Mouse (Mus musculus) macrophage (primary cell): ENCODE results near the gene Tubgcp5. TPM values are rescaled to one million over a fixed set of nuclear protein-coding genes. Genes with fewer than 3 reads are reported as not detected.

Experiments
- H3K27ac ChIP-seq: fragments of 350-480 bp; formaldehyde crosslinking; 2 replicates; pipeline ENCODE4 v1.9.0; 2021
- H3K36me3 ChIP-seq: fragments of 350-480 bp; formaldehyde crosslinking; 2 replicates; pipeline ENCODE4 v1.9.0; 2021; ENCODE audit errors: inconsistent target
- H3K4me3 ChIP-seq: fragments of 350-480 bp; formaldehyde crosslinking; 2 replicates; pipeline ENCODE4 v1.9.0; 2021; ENCODE audit errors: inconsistent target
- H3K79me2 ChIP-seq: fragments of 350-480 bp; formaldehyde crosslinking; 2 replicates; pipeline ENCODE4 v1.9.0; 2021; ENCODE audit errors: inconsistent target
- WGBS: methylation state at CpG from one replicate; pipeline ENCODE4 v1.1.7; 2026; ENCODE audit warnings: inconsistent platforms; ENCODE audit not compliant: missing documents; 5-methylcytosine and 5-hydroxymethylcytosine counted together
- polyA plus RNA-seq: library from polyadenylated mRNA; stranded (reverse); fragments of 250-400 nt; gene quantifications from 3 replicates; pipeline ENCODE4 v1.2.4, GENCODE M21; 2018; ENCODE audit warnings: inconsistent platforms

Gene Tubgcp5
- polyA plus RNA-seq, 1 experiment from 2014 or later, result 9.2 TPM

DNA sequence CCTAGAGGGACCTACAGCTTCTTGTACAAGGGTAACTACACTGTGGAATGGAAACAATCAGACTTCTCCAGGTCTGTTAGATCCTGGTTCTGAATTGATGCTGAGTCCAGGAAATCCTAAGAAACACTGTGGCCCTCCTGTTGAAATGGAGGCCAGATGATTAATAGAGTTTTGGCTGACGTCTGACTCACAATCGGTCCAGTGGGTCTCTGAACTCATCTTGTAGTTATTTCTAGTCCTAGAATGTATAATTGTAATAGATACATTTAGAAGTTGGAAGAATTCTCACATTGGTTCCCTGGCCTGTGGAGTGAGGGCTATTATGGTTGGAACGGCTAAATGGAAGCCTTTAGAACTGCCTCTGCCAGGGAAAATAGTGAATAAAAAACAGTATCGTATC lies 67.2 kb downstream of the Tubgcp5 start:
- Histone ChIP-seq H3K27ac (no peak overlapping the region), H3K79me2 (peaks cover 100% of the 10 kb centered on the region), H3K4me3 (no peak overlapping the region), H3K36me3 (no peaks in the 10 kb centered on the region)
- WGBS, result 100% methylated on average over 4 of the region's 4 CpGs

DNA sequence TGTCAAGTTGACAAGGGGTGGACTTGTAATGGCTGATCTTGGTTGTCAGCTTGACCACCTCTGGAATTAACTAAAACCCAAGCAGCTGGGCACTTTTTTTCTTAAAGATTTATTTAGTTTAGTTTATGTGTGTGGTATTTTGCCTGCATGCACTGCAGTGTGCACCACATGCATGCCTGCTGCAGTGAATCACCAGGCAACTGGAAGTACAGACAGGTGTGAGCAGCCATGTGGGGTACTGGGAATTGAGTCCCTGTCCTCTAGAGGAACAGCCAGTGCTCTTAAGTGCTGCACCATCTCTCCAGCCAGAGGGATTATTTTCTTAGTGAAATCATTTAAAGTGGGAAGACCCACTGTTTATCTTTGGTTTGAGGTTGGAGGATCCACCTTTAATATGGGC lies 71.1 kb downstream of the Tubgcp5 start:
- no peak overlapping the region for H3K27ac ChIP-seq
- H3K79me2 ChIP-seq, result peaks cover 99% of the 10 kb centered on the region
- H3K4me3 ChIP-seq, result no peak overlapping the region
- no peaks in the 10 kb centered on the region for H3K36me3 ChIP-seq

DNA sequence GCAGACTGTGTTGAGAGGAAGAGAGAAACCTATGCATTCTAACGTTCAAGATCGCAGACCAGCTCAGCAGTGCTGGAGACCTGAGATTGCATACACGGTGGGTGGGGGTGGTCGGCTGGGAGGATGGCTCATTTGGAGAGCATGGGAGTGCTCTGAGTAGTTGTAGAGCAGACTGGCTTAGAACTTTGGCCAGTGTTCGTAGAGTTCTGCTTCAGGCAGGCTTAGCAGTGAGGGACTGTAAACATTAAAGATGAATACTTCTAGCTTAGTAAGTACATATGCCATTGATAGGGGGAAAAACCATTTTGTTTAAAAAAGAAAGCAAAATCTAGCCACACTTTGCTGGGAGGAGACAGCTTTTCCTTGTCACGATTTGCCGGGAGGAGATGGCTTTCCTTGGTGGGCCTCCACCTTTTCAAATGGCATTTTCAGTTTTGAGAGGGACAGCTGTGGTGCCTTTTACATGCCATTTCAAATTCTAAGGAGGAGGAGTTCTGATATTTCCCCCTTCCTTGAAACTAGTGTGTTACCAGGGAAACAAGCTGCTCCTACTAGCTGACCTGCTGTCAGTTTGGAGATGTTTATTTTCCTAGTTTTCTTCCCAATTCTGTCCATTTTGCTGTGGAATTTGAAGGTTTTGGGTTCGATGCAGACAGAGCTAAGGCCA lies 71.9 kb downstream of the Tubgcp5 start:
- no peak overlapping the region for H3K4me3 ChIP-seq
- H3K36me3 ChIP-seq, result no peaks in the 10 kb centered on the region
- peaks cover 99% of the 10 kb centered on the region for H3K79me2 ChIP-seq
- H3K27ac ChIP-seq, result no peak overlapping the region
- WGBS, result 88% methylated on average over 8 of the region's 8 CpGs

DNA sequence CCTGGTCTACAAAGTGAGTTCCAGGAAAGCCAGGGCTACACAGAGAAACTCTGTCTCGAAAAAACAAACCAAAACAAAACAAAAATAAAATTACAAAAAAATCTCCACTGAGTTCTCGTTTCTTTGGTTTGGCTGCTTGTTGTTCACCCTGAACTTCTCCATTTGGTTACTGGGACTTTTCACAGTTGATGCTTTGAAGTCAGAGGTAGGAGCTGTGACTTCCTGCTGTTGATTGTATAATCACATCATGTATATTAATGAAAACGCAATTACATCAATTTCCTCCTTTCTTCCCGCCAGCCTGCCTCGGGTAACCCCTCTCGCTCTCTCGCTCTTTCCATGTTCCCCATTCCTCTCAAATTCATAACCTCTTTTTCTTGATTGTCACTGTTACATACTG lies 74.3 kb downstream of the Tubgcp5 start:
- peak overlapping the region; percentile 51 for H3K27ac ChIP-seq

DNA sequence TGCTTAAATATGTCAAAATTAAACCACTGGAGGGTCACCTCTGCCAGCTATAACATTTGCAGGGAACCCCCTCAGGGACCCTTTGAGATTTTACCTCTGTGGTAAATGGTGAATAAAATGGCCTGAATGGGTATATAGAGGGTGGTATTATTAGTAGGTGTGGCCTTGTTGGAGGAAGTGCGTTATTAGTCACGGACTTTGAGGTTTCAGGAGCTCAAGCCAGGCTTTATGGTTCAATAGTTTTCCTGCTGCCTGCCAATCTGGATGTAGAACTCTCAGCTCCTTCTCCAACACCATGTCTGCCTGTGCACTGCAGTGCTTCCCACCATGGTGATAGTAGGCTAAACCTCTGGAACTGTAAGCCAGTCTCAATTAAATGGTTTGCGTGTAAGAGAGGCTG lies 75.3 kb downstream of the Tubgcp5 start:
- H3K36me3 ChIP-seq, result peaks cover 28% of the 10 kb centered on the region
- H3K27ac ChIP-seq, result no peak overlapping the region
- H3K79me2 ChIP-seq, result peaks cover 92% of the 10 kb centered on the region
- no peak overlapping the region for H3K4me3 ChIP-seq
- 58% methylated on average over 3 of the region's 3 CpGs for WGBS

More for the DNA sequence above, 74.3 kb downstream of the Tubgcp5 start:
- WGBS, result 3% methylated on average over 7 of the region's 7 CpGs
- Histone ChIP-seq H3K4me3 (no peak overlapping the region), H3K36me3 (peaks cover 18% of the 10 kb centered on the region), H3K79me2 (peaks cover 99% of the 10 kb centered on the region)

DNA sequence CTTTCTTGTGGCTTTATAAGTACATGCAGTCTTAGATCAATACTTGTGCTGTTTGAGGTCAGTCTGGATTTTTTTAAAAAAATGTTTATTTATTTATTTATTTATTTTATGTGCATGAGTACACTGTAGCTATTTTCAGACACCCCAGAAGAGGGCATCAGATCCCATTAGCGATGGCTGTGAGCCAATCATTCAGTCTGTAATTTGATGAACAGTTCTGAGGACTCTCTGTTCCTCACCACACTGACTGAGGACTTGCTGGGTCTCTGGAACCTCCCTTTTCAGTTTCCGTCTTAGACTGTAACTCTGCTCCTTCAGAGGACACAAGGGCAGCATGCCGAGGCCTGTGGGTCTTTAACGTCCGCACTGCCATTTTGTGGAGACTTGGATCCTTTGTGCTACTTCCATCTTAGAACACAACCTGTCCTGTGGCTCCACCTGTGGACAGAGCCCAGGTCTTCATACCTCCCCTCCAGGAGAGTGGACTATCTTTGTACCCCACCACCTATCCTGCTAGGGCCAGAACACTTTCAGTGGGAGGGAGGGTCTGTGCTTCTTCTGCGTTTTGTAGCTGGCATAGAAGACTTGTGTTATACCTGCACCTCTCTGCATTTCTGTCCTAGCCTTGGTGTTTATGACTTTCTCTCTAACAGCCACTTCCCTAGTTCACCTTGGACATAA lies 76.5 kb downstream of the Tubgcp5 start:
- Histone ChIP-seq H3K36me3 (peaks cover 33% of the 10 kb centered on the region), H3K27ac (no peak overlapping the region)
- 89% methylated on average over 6 of the region's 6 CpGs for WGBS

DNA sequence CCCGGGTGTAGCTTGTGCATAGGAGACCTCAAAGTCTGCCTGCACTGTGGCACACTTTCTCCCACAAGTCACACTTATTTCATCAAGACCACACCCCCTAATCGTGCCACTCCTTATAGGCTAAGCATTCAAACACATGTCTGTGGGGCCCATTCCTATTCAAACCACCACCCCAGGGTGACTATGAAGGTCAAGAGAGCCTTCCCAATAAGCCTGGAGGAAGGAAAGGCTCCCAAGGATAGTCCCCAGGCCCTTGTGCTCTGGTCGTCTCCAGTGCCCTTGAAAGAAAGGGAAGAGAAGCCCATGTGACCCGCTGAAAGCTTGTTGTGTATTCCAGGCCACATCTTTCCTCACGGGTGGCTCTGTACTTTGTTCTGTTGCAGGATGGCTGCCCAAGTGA lies 77.5 kb downstream of the Tubgcp5 start:
- WGBS, result 85% methylated on average over 5 of the region's 5 CpGs
- H3K4me3 ChIP-seq, result no peak overlapping the region
- peaks cover 69% of the 10 kb centered on the region for H3K79me2 ChIP-seq
- H3K27ac ChIP-seq, result no peak overlapping the region
- peaks cover 42% of the 10 kb centered on the region for H3K36me3 ChIP-seq

More for the DNA sequence above, 76.5 kb downstream of the Tubgcp5 start:
- H3K79me2 ChIP-seq, result peaks cover 79% of the 10 kb centered on the region
- no peak overlapping the region for H3K4me3 ChIP-seq

DNA sequence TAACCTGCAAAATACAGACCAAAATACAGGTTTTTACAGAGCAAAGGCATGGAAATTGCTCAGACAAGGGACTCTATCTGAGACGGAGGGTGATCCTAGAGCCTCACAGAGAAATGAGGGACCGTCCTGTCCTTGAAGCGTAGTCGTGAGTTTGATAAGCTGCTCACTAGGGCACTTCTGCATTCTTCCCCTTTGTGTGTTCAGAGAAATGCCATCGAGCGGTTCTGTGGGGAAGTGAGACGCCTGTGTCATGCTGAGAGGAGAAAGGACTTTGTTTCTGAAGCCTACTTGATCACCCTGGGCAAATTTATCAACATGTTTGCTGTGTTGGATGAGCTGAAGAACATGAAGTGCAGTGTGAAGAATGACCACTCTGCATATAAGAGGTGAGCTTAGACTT lies 80.7 kb downstream of the Tubgcp5 start:
- H3K27ac ChIP-seq, result no peak overlapping the region
- peaks cover 74% of the 10 kb centered on the region for H3K36me3 ChIP-seq
- H3K79me2 ChIP-seq, result peaks cover 38% of the 10 kb centered on the region
- 50% methylated on average over 7 of the region's 7 CpGs for WGBS
- H3K4me3 ChIP-seq, result no peak overlapping the region

DNA sequence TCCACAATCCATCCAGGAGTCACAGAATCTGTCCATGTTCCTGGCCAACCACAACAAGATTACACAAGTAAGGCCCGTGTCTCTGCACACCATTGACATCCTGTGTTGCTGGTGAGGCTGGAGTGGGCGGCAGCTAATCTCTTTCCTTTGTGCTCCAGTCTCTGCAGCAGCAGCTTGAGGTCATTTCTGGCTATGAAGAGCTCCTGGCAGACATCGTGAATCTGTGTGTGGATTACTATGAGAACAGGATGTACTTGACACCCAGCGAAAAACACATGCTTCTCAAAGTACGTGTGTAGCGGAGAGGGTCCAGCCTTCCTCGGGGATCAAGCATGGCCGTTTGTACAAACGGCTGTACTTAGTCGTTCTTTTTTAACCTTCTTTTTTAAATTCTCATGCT lies 83.8 kb downstream of the Tubgcp5 start:
- Histone ChIP-seq H3K4me3 (no peak overlapping the region), H3K27ac (no peak overlapping the region), H3K36me3 (peaks cover 85% of the 10 kb centered on the region), H3K79me2 (peaks cover 18% of the 10 kb centered on the region)
- WGBS, result 96% methylated on average over 10 of the region's 10 CpGs

DNA sequence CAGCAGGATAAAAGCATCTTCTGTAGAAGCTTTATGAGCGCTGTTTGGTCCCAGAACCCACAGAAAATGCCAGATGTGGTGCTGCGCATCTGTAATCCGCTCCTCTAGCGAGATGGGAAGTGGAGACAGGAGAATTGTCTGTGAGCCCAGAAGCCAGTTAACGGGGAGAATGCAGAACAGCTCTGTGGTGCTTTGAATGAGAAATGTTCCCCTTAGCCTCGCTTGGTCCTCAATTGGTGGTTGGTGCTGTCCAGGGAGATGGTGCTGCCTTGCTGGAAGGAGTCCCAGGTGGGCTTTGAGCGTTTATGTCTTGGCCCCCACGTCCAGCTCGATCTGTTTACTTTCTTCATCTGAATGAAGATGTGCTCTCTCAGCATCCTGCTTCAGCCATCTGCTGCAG lies 86.9 kb downstream of the Tubgcp5 start:
- H3K36me3 ChIP-seq, result peaks cover 86% of the 10 kb centered on the region
- 94% methylated on average over 9 of the region's 9 CpGs for WGBS
- no peak overlapping the region for H3K27ac ChIP-seq
- H3K4me3 ChIP-seq, result no peak overlapping the region
- H3K79me2 ChIP-seq, result peaks cover 19% of the 10 kb centered on the region; the same call in 1 of the 2 replicates

Other genes with a start within 250 kb of the Tubgcp5 start
- 0.53 to 2.7 TPM (median 1.1 TPM) in 3 replicates for gene Siglech, start 26.0 kb upstream of the Tubgcp5 start, polyA plus RNA-seq
- 87.4 to 196 TPM (median 94.6 TPM) in 3 replicates for gene Cyfip1, start 47.6 kb downstream of the Tubgcp5 start, polyA plus RNA-seq
- gene Nipa2, start 168.3 kb downstream of the Tubgcp5 start, polyA plus RNA-seq, result 46.8 to 70.3 TPM (median 57.8 TPM) in 3 replicates
- 4.1 to 8.0 TPM (median 4.2 TPM) in 3 replicates for gene Nipa1, start 225.8 kb downstream of the Tubgcp5 start, polyA plus RNA-seq